Mouse (Mus musculus): Measurements from ENCODE around the gene Mael.

Gene Mael

GRCm38 (mm10) chr1:166205159-166205558 lies 33.4 kb downstream of the Mael start:
- DNase-seq: no peak

- DNase-seq: no peak
Measured at GRCm38 (mm10) chr1:166204171-166204570, 34.4 kb downstream of the Mael start.

- DNase-seq: no peak
Measured at GRCm38 (mm10) chr1:166189821-166190220, 48.7 kb downstream of the Mael start.

GRCm38 (mm10) chr1:166185357-166185756 lies 53.2 kb downstream of the Mael start:
- no peak for DNase-seq

GRCm38 (mm10) chr1:166184391-166185229 lies 53.9 kb downstream of the Mael start:
- no peak for DNase-seq

- DNase-seq: no peak
Measured at GRCm38 (mm10) chr1:166182952-166183627, 55.5 kb downstream of the Mael start.

- DNase-seq: no peak
Measured at GRCm38 (mm10) chr1:166181510-166181909, 57.0 kb downstream of the Mael start.

- no peak for DNase-seq
Measured at GRCm38 (mm10) chr1:166173621-166174020, 64.9 kb downstream of the Mael start.

GRCm38 (mm10) chr1:166172992-166173391 lies 65.6 kb downstream of the Mael start:
- no peak for DNase-seq

- no peak for DNase-seq
Measured at GRCm38 (mm10) chr1:166170852-166171251, 67.7 kb downstream of the Mael start.

GRCm38 (mm10) chr1:166169713-166170112 lies 68.8 kb downstream of the Mael start:
- no peak for DNase-seq

- no peak for DNase-seq
Measured at GRCm38 (mm10) chr1:166168017-166168416, 70.5 kb downstream of the Mael start.

GRCm38 (mm10) chr1:166167405-166167804 lies 71.1 kb downstream of the Mael start:
- no peak for DNase-seq

GRCm38 (mm10) chr1:166165159-166165558 lies 73.4 kb downstream of the Mael start:
- no peak for DNase-seq

GRCm38 (mm10) chr1:166164580-166164979 lies 74.0 kb downstream of the Mael start:
- no peak for DNase-seq

GRCm38 (mm10) chr1:166160569-166161445 lies 77.7 kb downstream of the Mael start:
- DNase-seq: peak; percentile 90 to 94

GRCm38 (mm10) chr1:166160111-166160510 lies 78.4 kb downstream of the Mael start:
- DNase-seq: no peak

- DNase-seq: no peak
Measured at GRCm38 (mm10) chr1:166158664-166159063, 79.9 kb downstream of the Mael start.

GRCm38 (mm10) chr1:166157712-166158111 lies 80.8 kb downstream of the Mael start:
- DNase-seq: peak in 1 of 2 experiments; percentile 0

- peak in 1 of 2 experiments; percentile 2 for DNase-seq
Measured at GRCm38 (mm10) chr1:166155113-166155494, 83.4 kb downstream of the Mael start.

GRCm38 (mm10) chr1:166154162-166155112 lies 84.1 kb downstream of the Mael start:
- peak; percentile 90 to 91 for DNase-seq

All from cerebellum, postnatal 10 days (tissue).